Mouse (Mus musculus) layer of hippocampus, adult 8-10 months (tissue): ENCODE measurements around the gene Aptx. TPM values are rescaled to one million over a fixed set of nuclear protein-coding genes. Genes with fewer than 3 reads are reported as not detected.

ENCODE experiments used
- DNase-seq, 2 experiments: peaks; one replicate each; pipeline ENCODE4 v3.0.0; 2022; ENCODE audit warnings: low spot score in 2 of 2
- microRNA-seq, 2 experiments: library from miRNA; unstranded; fragments of <30 nt; microRNA quantifications; one replicate each; pipeline ENCODE4 v1.2.0; 2022
- total RNA-seq, 4 experiments: library from RNA; stranded (reverse); gene quantifications; 2 replicates each; pipeline ENCODE4 v1.2.4; 2022

Aptx gene
- total RNA-seq, 4 experiments from 2014 or later, result 27.1 to 33.3 (median 31.9) TPM

DNA sequence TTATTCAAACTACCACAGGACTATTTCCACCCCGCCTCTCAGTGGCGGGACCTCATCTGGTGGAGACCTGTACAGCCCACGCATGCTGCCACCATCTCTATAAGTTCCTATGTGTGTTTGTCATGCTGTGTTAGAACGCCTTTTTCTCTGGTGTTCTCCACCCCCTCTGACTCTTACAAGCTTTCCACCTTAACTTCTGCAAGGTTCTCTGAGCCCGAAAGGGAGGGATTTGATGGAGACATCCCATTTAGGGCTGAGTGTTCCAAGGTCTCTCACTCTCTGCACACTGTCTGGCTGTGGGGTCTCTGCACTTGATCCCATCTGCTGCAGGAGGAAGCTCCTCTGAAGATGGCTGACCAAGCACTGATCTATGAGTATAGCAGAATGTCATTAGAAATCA lies 29.5 kb downstream of the Aptx start:
- no peak for DNase-seq

DNA sequence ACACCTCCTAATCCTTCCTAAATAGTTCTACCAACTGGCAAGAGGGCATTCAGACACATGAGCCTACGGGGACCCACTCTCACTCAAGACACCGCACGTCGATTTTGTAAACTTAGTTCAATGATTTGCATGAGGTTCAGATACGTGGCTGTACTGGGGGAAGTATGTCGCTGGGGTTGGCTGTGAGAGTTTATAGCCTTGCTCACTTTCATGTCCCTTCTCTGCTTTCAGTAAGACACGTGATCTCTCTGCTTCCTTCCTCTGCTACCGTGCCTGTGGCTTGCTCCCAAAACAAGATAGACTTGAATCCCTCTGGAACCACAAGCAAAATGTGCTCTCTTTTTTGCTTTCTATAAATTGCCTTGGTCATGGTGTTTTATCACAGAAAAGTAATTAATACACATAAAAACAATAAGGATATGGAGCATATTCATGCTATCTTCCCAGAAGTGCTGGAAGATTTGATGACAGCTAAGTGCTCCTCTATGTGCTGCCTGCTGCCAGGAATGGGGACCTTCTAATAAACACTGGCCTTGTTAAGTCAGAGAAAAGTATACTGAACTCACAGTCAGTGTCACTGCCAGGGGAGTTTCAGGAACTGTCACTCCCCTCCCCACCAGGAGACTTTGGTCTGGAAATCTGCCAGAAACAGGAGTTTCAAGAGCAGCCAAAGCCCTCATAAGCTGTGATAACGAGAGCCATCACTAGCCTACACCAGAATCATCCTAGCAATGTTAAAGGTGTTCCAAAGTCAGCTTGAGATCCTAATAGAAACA lies 36.6 kb downstream of the Aptx start:
- DNase-seq, result no peak

DNA sequence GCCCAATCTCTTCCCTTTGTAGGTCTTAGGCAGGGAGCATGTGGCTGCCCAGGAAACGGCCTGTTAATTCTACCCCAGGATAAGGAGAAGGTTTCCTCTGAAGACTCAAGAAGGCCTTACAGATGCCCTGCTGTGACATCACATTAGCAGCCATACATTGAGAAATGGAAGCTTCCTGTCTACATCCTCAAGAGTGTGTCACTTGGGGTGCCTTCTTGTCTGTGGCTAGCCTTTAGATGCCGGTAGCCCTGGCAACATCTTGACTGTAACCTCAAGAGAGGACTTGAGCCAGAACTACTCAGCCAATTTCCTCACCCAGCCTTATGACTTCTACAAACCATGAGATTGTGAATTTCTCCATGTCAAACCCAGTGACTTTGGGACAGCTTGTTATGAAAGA lies 51.9 kb downstream of the Aptx start:
- no peak for DNase-seq

DNA sequence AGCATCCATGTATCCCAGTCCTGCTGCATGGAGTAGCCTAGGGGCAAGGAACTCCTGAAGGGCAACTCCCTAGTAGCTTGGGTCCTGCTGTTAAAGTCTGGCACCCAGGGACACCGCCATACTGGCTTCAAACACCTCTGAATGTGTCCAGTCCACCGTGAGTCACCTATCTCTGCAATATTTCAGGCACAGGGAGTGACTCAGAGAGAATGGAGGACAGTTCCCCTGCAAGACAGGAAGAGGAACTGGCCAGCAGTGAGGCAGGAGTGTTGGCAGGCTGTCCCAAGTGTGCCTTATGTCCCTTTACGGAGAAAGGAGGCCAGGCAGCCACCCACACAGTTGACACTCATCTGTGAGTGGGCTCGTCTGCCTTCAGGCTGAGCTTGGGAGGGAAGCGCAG lies 53.9 kb downstream of the Aptx start:
- DNase-seq, result no peak

DNA sequence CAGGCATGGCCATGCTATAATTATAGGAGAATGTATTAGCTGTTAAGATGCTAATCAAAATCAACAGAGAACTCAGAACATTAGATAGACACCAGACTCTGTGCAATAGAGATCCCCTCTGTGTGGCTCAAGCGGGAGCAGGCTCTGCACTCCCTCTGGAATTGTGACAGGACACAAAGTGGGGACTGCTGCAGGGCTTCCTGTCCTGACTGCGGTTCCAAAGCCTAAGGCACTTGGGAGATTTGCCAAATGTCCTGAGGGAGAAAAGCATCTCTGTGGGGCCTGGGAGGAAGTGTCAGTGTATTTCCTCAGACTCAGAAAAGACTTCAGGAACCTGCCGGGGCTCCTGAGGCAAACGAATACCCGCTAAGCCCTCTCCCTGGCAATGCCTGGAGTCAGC lies 59.4 kb downstream of the Aptx start:
- DNase-seq, result no peak

DNA sequence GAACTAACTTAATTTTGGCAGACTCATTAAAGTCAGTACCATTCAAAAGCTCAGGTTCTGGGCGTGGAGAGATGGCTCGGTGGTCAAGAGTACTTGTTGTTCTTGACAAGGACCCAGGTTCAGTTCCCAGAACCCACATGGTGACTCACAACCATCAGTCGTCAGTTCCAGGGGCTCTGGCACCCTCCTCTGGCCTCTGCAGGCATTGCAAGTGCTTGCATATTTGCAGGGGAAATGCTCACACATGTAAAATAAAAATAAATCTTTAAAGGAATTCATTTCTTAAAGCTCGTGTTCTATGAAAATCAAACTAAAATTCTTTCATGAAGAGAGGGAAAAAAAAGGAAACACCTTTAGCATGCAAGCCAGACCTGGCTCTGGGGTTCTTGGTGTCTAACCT lies 62.0 kb downstream of the Aptx start:
- no peak for DNase-seq

Small RNAs within 50 kb of the gene (microRNA-seq; reads per million reads assigned to microRNA genes)
- 0 reads per million in 2 experiments for gene Mir207

Other genes starting within 250 kb of the Aptx start
- gene Tmem215, start 231.0 kb downstream of the Aptx start, total RNA-seq, result 1 to 10 TPM; 7.0 to 8.3 (median 7.3) TPM
- 100 to 1,000 TPM; 263 to 275 (median 274) TPM for gene Dnaja1, start 19.0 kb upstream of the Aptx start, total RNA-seq
- 10 to 100 TPM; 49.7 to 57.4 (median 54.0) TPM for gene Smu1, start 54.7 kb upstream of the Aptx start, total RNA-seq
- gene B4galt1, start 150.8 kb upstream of the Aptx start, total RNA-seq, result 10 to 100 TPM in 2 of 4 experiments, 1 to 10 TPM in 2; 6.7 to 13.0 (median 9.0) TPM
- gene Spink4, start 216.9 kb upstream of the Aptx start, total RNA-seq, result not detected
- 100 to 1,000 TPM; 134 to 161 (median 142) TPM for gene Bag1, start 245.1 kb upstream of the Aptx start, total RNA-seq
- 10 to 100 TPM; 67.5 to 80.0 (median 74.2) TPM for gene Chmp5, start 245.2 kb upstream of the Aptx start, total RNA-seq